Mouse (Mus musculus): Measurements from ENCODE around the gene Mrps30. TPM values are rescaled to one million over a fixed set of nuclear protein-coding genes. Genes with fewer than 3 reads are reported as not detected.
"Not testable (repeated sequence)": the region's sequence is repeated elsewhere in the genome, so short reads cannot be mapped to it uniquely, and the experiment has no call there.

The Mrps30 gene
- total RNA-seq (2021): 10 to 100 TPM; 16.5 to 17.7 TPM

- peak; percentile 91 to 96 for DNase-seq (ENCODE audit: extremely low spot score in 1 of 2, low spot score in 1 of 2)
These were observed at the start of gene Mrps30, which contains the start of gene B430218F22Rik for GRCm38 (mm10) chr13:118386511-118387447. Mrps30 (minus strand) TSS chr13:118387252. B430218F22Rik (plus strand) TSS chr13:118386630.

- DNase-seq (ENCODE audit: extremely low spot score in 1 of 2, low spot score in 1 of 2): no peak
These were observed 33.8 kb upstream of the Mrps30 start for GRCm38 (mm10) chr13:118420847-118421246.

DNA sequence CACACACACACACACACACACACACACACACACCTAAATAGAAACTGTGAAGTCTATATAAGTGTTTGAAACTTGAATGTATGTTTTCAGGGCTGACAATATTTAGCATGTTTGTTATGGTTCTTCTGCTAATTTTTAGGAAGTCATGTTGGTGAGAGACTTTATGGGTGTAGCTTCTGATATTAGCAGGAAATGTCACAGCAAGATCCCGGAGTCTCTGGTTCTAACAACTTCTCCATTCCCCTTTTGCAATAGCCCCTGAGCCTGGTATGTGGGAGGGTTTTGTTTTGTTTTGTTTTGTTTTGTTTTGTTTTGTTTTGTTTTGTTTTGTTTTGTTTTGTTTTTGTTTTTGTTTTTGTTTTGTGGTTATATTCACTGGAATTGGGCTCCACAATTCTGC is 33.4 kb upstream of the Mrps30 start:
- no peak for DNase-seq (ENCODE audit: extremely low spot score in 1 of 2, low spot score in 1 of 2)

DNA sequence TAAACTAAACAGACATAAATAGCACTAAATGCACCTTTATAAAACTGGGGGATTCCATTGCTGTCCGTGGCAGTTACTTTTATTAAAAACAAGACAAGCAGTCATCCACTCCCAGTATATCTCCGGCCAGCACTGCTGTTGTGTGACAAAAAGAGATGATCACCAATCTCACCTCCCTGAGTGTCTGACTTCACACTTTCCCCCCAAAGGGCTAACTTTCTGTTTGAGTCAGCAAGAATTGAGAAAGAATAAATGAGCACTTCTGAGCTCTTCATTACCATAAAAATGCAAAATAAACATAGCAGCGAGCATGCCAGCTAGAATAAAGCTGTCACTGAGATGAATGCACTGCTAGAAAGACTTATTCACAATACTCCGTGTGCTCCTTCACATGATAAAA is 31.1 kb upstream of the Mrps30 start:
- no peak for DNase-seq (ENCODE audit: extremely low spot score in 1 of 2, low spot score in 1 of 2)

DNA sequence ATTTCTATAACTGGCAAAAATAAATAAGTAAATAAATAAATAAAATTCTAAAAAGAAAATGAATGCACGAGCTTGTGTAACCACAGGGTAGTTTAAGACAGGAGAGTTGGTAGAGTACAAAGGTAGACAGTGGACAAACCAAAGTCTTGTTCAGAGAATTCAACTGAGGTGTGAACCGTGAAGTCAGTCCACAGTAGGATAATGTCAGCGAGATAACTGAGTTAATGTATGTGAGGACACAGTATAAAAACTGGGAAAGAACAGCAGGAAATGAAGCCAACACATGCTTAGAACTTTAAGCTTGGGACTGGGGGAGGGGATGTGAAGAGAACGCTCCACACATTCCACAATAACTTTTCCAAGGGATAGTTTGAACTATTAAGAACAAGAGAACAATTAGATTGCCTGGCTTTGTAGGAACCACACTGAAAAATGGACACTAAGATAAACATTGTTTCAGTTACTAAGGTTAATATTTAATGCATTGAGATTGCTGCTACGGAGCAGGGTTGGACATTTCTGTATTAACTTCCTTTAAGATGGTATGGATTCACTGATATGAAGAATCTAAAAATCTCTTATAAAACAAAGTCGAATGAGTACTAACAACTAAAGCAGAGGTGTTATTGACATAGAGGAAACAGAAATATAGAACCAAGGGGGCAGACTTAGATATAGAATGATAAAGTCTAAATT is 24.4 kb upstream of the Mrps30 start:
- DNase-seq (ENCODE audit: extremely low spot score in 1 of 2, low spot score in 1 of 2): no peak

- no peak for DNase-seq (ENCODE audit: extremely low spot score in 1 of 2, low spot score in 1 of 2)
These were observed 16.5 kb upstream of the Mrps30 start for GRCm38 (mm10) chr13:118403544-118403943.

GRCm38 (mm10) chr13:118400340-118400739 is 13.3 kb upstream of the Mrps30 start:
- DNase-seq (ENCODE audit: extremely low spot score in 1 of 2, low spot score in 1 of 2): no peak

DNA sequence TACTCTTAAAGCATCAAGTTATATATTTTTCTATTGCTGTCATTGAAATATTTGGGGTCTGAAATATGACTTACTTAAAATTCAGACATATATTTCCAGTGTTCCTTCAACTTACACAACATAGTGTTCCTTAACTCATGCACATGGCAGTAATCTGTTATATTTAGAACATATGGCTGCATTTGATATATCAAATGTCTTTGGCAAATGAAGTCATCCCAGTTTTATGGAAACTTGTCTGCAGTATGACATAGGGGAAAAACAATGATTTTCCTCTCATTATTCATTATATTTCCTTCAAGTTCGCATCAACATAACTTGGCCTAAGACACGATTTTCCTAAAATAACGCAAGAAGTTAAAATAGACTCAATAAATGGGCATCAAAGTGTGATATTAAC is 8.8 kb upstream of the Mrps30 start:
- DNase-seq (ENCODE audit: extremely low spot score in 1 of 2, low spot score in 1 of 2): no peak

- not testable (repeated sequence) for DNase-seq (ENCODE audit: extremely low spot score in 1 of 2, low spot score in 1 of 2)
These were observed 373 bp upstream of the Mrps30 start for GRCm38 (mm10) chr13:118387448-118387801.

DNA sequence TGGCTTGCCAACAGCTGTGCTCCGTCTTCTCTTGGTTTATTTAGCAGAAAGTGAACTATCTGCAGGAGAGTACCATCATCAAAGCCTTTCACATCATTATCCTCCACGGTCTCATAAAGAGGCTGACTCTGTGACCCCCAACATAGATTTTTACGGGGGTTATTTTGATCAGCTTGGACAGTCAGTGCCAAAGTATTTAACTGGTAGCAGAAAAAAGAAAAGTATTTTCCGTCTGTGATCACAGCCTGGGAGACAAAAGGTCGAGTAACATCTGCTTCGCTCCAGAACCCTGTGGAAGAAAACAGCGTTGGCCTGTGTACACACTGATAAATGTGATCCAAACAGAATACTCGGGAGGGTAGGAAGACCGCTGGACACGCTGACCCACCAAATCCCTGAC is 6.7 kb downstream of the Mrps30 start:
- no peak for DNase-seq (ENCODE audit: extremely low spot score in 1 of 2, low spot score in 1 of 2)

GRCm38 (mm10) chr13:118379155-118379554 is 7.9 kb downstream of the Mrps30 start:
- peak in 1 of 2 experiments; percentile 81 for DNase-seq (ENCODE audit: extremely low spot score in 1 of 2, low spot score in 1 of 2)

- DNase-seq (ENCODE audit: extremely low spot score in 1 of 2, low spot score in 1 of 2): no peak
These were observed 14.2 kb downstream of the Mrps30 start for GRCm38 (mm10) chr13:118372871-118373270.

DNA sequence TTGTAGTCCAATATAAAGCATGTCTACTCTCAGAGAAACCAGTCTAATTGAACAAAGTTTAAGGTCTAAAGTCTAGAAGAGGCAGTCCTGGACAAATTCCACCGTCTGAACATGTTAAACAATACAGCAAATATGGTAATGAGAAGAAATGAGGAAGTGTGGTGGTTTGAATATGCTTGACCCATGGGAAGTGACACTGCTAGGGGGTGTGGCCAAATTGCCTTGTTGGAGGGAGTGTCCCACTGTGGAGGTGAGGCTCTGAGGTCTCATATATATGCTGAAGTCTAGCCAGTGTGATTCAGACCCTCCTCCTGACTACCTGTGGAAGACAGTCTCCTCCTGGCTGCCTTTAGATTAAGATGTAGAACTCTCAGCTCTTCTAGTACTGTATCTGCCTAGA is 21.3 kb downstream of the Mrps30 start:
- no peak for DNase-seq (ENCODE audit: extremely low spot score in 1 of 2, low spot score in 1 of 2)

DNA sequence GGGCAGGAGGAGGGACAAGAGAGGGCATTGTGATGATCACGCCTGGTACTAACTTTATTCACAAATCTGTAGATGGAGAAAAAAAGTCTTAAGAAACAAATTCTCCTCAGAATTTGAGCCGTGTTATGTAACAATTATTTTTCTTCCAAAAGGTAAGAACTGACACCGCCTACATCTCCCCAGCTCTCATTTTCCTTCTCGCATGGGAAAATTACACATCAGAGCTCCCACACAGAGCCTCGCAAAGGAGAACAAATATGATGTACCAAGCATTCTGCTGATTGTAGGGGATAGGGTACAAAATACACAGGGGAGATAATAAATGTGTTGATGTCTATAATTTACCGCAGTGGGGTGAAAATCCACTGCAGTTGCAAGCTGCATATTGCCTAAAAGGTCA is 23.7 kb downstream of the Mrps30 start:
- DNase-seq (ENCODE audit: extremely low spot score in 1 of 2, low spot score in 1 of 2): no peak

GRCm38 (mm10) chr13:118350870-118351269 is 36.2 kb downstream of the Mrps30 start:
- no peak for DNase-seq (ENCODE audit: extremely low spot score in 1 of 2, low spot score in 1 of 2)

DNA sequence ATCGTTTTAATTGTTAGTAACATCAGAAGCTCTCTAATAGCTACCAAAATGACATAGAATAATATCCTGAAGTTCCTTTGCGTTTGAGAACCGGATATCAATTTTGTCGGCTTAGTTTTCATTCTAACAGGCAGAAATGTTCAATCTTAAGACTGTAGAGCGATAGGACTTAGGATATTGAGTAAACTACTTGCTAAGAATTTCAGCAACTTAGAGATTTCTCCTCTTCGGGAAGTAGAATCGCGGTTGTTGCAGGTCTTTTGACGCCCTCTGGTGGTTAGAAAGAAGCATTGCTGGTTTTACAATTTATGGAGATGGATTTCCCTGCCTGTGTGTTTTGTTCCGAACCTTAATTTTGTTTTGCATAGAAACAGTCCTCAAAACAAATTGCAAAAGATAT is 36.8 kb downstream of the Mrps30 start:
- no peak for DNase-seq (ENCODE audit: extremely low spot score in 1 of 2, low spot score in 1 of 2)

Other genes with a start within 250 kb of the Mrps30 start
- under 1 TPM; 0.25 to 0.56 TPM for gene B430218F22Rik, start 622 bp downstream of the Mrps30 start, total RNA-seq (2021)